Mouse (Mus musculus) heart, postnatal 0 days (tissue): Measurements from ENCODE around the gene Fam168a. TPM values are rescaled to one million over a fixed set of nuclear protein-coding genes. Genes with fewer than 3 reads are reported as not detected.

Experiments used
- ATAC-seq: fragments of 200-750 bp; cut with Nextera tagmentation; 2 replicates; pipeline ENCODE4 v1.8.0; 2017; ENCODE audit warnings: low read depth, moderate number of reproducible peaks, moderate library complexity; ENCODE audit not compliant: insufficient read depth
- DNase-seq: peaks from one replicate; pipeline ENCODE4 v3.0.0-alpha.2; 2016; ENCODE audit warnings: low spot score
- H3K27ac ChIP-seq: fragments of 300-500 bp; sonication (generic); 2 replicates; pipeline ENCODE4 v1.5.1; 2014; ENCODE audit warnings: low read depth, mild to moderate bottlenecking
- H3K27me3 ChIP-seq: fragments of 300-500 bp; sonication (generic); 2 replicates; pipeline ENCODE4 v1.6.1; 2014; ENCODE audit warnings: low read length, mixed read lengths; ENCODE audit not compliant: control insufficient read depth, insufficient read depth
- H3K36me3 ChIP-seq: fragments of 300-500 bp; sonication (generic); replicated peaks from 2 replicates; pipeline ENCODE4 v1.6.1; 2014; ENCODE audit warnings: low read length, mixed read lengths; ENCODE audit not compliant: control insufficient read depth, insufficient read depth
- H3K4me1 ChIP-seq: fragments of 300-500 bp; sonication (generic); 2 replicates; pipeline ENCODE4 v1.6.1; 2014; ENCODE audit warnings: antibody characterized with exemption; ENCODE audit not compliant: control insufficient read depth, insufficient read depth
- H3K4me2 ChIP-seq: fragments of 300-500 bp; sonication (generic); 2 replicates; pipeline ENCODE4 v1.6.1; 2014; ENCODE audit warnings: low read depth, mild to moderate bottlenecking, low read length, moderate library complexity
- H3K4me3 ChIP-seq: fragments of 300-500 bp; sonication (generic); 2 replicates; pipeline ENCODE4 v1.5.1; 2014; ENCODE audit warnings: low read depth, low read length
- H3K9ac ChIP-seq: fragments of 300-500 bp; sonication (generic); replicated peaks from 2 replicates; pipeline ENCODE4 v1.6.1; 2014; ENCODE audit warnings: low read depth, low read length, mixed read lengths
- H3K9me3 ChIP-seq: fragments of 300-500 bp; sonication (generic); replicated peaks from 2 replicates; pipeline ENCODE4 v1.6.1; 2016; ENCODE audit warnings: low read length; ENCODE audit not compliant: control insufficient read depth
- CTCF ChIP-seq: IDR thresholded peaks from 2 replicates; pipeline ENCODE4 v1.5.1; 2016; ENCODE audit warnings: antibody characterized with exemption, control low read depth, low read depth
- EP300 ChIP-seq: IDR thresholded peaks from 2 replicates; pipeline ENCODE4 v1.6.1; 2016; ENCODE audit warnings: antibody characterized with exemption, low read depth
- WGBS: fragments of 180-500 bp; shearing (Covaris S2); extraction: QIAGEN DNeasy Blood & Tissue Kit; methylation state at CpG from one replicate; pipeline ENCODE4 v1.1.7; 2014; 5-methylcytosine and 5-hydroxymethylcytosine counted together
- polyA plus RNA-seq: library from polyadenylated mRNA; unstranded; fragments of >200 nt; fragmentation: Nextera tagmentation; extraction: Ambion mirVana; gene quantifications from 2 replicates; pipeline ENCODE4 v1.2.1, GENCODE M21; 2015
- total RNA-seq: library from RNA; depleted of rRNA; stranded (reverse); fragments of >200 nt; gene quantifications from 2 replicates; pipeline ENCODE4 v1.2.3, GENCODE M21; 2014; ENCODE audit warnings: low replicate concordance

The Fam168a gene
- total and polyA plus RNA-seq, 2 experiments from 2014 or later: 20.0 to 29.0 TPM

GRCm38 (mm10) chr7:100718741-100719140 lies 12.3 kb downstream of the Fam168a start:
- DNase-seq: no peak
- H3K4me2 ChIP-seq: no peak overlapping the region
- no peaks in the 10 kb centered on the region for H3K36me3 ChIP-seq
- H3K9ac ChIP-seq: no peak overlapping the region
- 92% methylated on average over 5 of the region's 5 CpGs for WGBS
- H3K4me1 ChIP-seq: peaks cover 6% of the 10 kb centered on the region
- no peaks in the 10 kb centered on the region for H3K9me3 ChIP-seq
- H3K27ac ChIP-seq: no peak overlapping the region
- no peak overlapping the region for H3K4me3 ChIP-seq
- no peak for ATAC-seq
- TF ChIP-seq EP300: no peak
- TF ChIP-seq CTCF: no peak
- no peaks in the 10 kb centered on the region for H3K27me3 ChIP-seq

- Histone ChIP-seq H3K4me1 (peaks cover 6% of the 10 kb centered on the region), H3K27ac (no peak overlapping the region), H3K4me2 (no peak overlapping the region), H3K9ac (no peak overlapping the region), H3K4me3 (no peak overlapping the region), H3K27me3 (no peaks in the 10 kb centered on the region), H3K36me3 (no peaks in the 10 kb centered on the region), H3K9me3 (no peaks in the 10 kb centered on the region)
- DNase-seq: no peak
- TF ChIP-seq CTCF: no peak
- no peak for TF ChIP-seq EP300
- ATAC-seq: no peak
- WGBS: 53% methylated on average over 6 of the region's 6 CpGs
Observed at GRCm38 (mm10) chr7:100722268-100722667, 15.8 kb downstream of the Fam168a start.

GRCm38 (mm10) chr7:100723453-100724294 lies 17.2 kb downstream of the Fam168a start:
- Histone ChIP-seq H3K4me3 (no peak overlapping the region), H3K9ac (no peak overlapping the region), H3K27me3 (no peaks in the 10 kb centered on the region), H3K4me1 (peaks cover 6% of the 10 kb centered on the region), H3K9me3 (no peaks in the 10 kb centered on the region), H3K36me3 (no peaks in the 10 kb centered on the region), H3K27ac (no peak overlapping the region), H3K4me2 (no peak overlapping the region)
- TF ChIP-seq CTCF (no peak), EP300 (no peak)
- DNase-seq (no peak), ATAC-seq (no peak)
- 75% methylated on average over 12 of the region's 12 CpGs for whole genome bisulfite sequencing

- Histone ChIP-seq H3K27me3 (no peaks in the 10 kb centered on the region), H3K9me3 (no peaks in the 10 kb centered on the region), H3K9ac (no peak overlapping the region), H3K4me3 (no peak overlapping the region), H3K4me1 (0 out of 2 replicates have a peak, but pooled peaks cover 2% of the 10 kb centered on the region), H3K36me3 (no peaks in the 10 kb centered on the region), H3K27ac (no peak overlapping the region), H3K4me2 (no peak overlapping the region)
- DNase-seq (no peak), ATAC-seq (no peak)
- WGBS: 65% methylated on average over 2 of the region's 2 CpGs
- TF ChIP-seq EP300 (no peak), CTCF (no peak)
Observed at GRCm38 (mm10) chr7:100727538-100728085, 21.2 kb downstream of the Fam168a start.

- Histone ChIP-seq H3K9me3 (no peaks in the 10 kb centered on the region), H3K27ac (no peak overlapping the region), H3K4me1 (peaks cover 12% of the 10 kb centered on the region), H3K4me3 (no peak overlapping the region), H3K27me3 (no peaks in the 10 kb centered on the region), H3K36me3 (no peaks in the 10 kb centered on the region), H3K4me2 (no peak overlapping the region), H3K9ac (no peak overlapping the region)
- DNase-seq (no peak), ATAC-seq (no peak)
- 32% methylated on average over 2 of the region's 2 CpGs for WGBS
- TF ChIP-seq EP300: no peak
- TF ChIP-seq CTCF: no peak
Observed at GRCm38 (mm10) chr7:100729778-100730177, 23.3 kb downstream of the Fam168a start.
